Mouse (Mus musculus): ENCODE results near the gene Gm14322. TPM values are rescaled to one million over a fixed set of nuclear protein-coding genes. Genes with fewer than 3 reads are reported as not detected.
"Not testable (repeated sequence)": the region's sequence is repeated elsewhere in the genome, so short reads cannot be mapped to it uniquely, and the experiment has no call there.

The Gm14322 gene
- under 1 TPM in 1 of 3 experiments, not detected in 2; 0.98 TPM for polyA plus RNA-seq (2017; shearing (Covaris generic))

- ATAC-seq = not testable (repeated sequence)
Measured at GRCm38 (mm10) chr2:177758941-177759558, at the start of gene Gm14322. Gene Gm14322 (plus strand): TSS chr2:177759288.

- not testable (repeated sequence) for ATAC-seq
Measured at GRCm38 (mm10) chr2:177741487-177741886, 17.6 kb upstream of the Gm14322 start.

DNA sequence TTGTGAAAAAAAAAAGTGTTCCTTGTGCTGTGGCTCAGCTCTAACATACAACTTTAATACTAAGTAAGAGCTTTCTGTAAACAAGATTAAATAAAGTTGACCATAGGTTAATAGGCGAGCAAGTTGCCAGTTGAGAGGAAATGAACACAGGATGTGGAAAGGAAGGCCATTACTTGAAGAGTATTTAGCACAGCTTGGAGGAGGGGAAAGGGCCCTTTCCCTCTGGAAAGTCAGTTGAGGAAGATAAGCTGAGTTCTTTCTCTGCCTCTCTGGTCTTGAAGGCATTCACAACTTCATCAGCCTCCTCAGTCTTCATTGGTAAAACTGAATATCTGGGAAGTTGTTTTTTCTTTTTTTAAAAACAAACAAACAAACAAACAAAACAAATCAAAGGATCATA lies 28.3 kb downstream of the Gm14322 start:
- ATAC-seq = not testable (repeated sequence)

- ATAC-seq = not testable (repeated sequence)
Measured at GRCm38 (mm10) chr2:177806170-177806569, 47.1 kb downstream of the Gm14322 start.

Other genes with a start within 250 kb of the Gm14322 start
- gene Gm14406, start 181.1 kb upstream of the Gm14322 start, polyA plus RNA-seq (2017; shearing (Covaris generic)) = not detected
- 10 to 100 TPM; 15.9 to 21.7 (median 18.5) TPM for gene Gm14325, start 81.0 kb downstream of the Gm14322 start, polyA plus RNA-seq (2017; shearing (Covaris generic))
- gene Gm14327, start 137.8 kb downstream of the Gm14322 start, polyA plus RNA-seq (2017; shearing (Covaris generic)) = 1 to 10 TPM in 1 of 3 experiments, under 1 TPM in 1, not detected in 1; 0.65 to 1.0 TPM
- under 1 TPM in 1 of 3 experiments, not detected in 2; 0.83 TPM for gene Zfp972, start 166.3 kb downstream of the Gm14322 start, polyA plus RNA-seq (2017; shearing (Covaris generic))
- gene Gm14326, start 198.0 kb downstream of the Gm14322 start, polyA plus RNA-seq (2017; shearing (Covaris generic)) = 10 to 100 TPM; 13.5 to 16.6 (median 16.5) TPM